Mouse (Mus musculus) lung, embryonic 16.5 days (tissue): Measurements from ENCODE around the gene Pabpc6. TPM values are rescaled to one million over a fixed set of nuclear protein-coding genes. Genes with fewer than 3 reads are reported as not detected.

Experiments
- ATAC-seq: fragments of 200-750 bp; cut with Nextera tagmentation; 2 replicates; pipeline ENCODE4 v1.8.0; 2017; ENCODE audit warnings: low read depth, mild to moderate bottlenecking, moderate library complexity
- H3K27ac ChIP-seq: fragments of 300-500 bp; sonication (generic); 2 replicates; pipeline ENCODE4 v1.5.1; 2014; ENCODE audit warnings: mild to moderate bottlenecking, control low read depth, low read length
- H3K27me3 ChIP-seq: fragments of 300-500 bp; sonication (generic); 2 replicates; pipeline ENCODE4 v1.6.1; 2014; ENCODE audit warnings: low read depth, low read length, mixed read lengths; ENCODE audit not compliant: control insufficient read depth, insufficient read depth
- H3K36me3 ChIP-seq: fragments of 300-500 bp; sonication (generic); 2 replicates; pipeline ENCODE4 v1.6.1; 2014; ENCODE audit warnings: low read length; ENCODE audit not compliant: control insufficient read depth, insufficient read depth
- H3K4me1 ChIP-seq: fragments of 300-500 bp; sonication (generic); replicated peaks from 2 replicates; pipeline ENCODE4 v1.6.1; 2014; ENCODE audit warnings: low read length, mixed read lengths; ENCODE audit not compliant: control insufficient read depth, insufficient read depth
- H3K4me2 ChIP-seq: fragments of 300-500 bp; sonication (generic); 2 replicates; pipeline ENCODE4 v1.6.1; 2014; ENCODE audit warnings: low read depth, low read length, control low read depth
- H3K4me3 ChIP-seq: fragments of 300-500 bp; sonication (generic); 2 replicates; pipeline ENCODE4 v1.5.1; 2014; ENCODE audit warnings: mild to moderate bottlenecking, low read length, control low read depth
- H3K9ac ChIP-seq: fragments of 300-500 bp; sonication (generic); 2 replicates; pipeline ENCODE4 v1.6.1; 2014; ENCODE audit warnings: low read length, control low read depth
- H3K9me3 ChIP-seq: fragments of 300-500 bp; sonication (generic); 2 replicates; pipeline ENCODE4 v1.6.1; 2016; ENCODE audit warnings: low read length; ENCODE audit not compliant: control insufficient read depth
- WGBS: fragments of 180-500 bp; shearing (Covaris S2); extraction: QIAGEN DNeasy Blood & Tissue Kit; methylation state at CpG from one replicate; pipeline ENCODE4 v1.1.7; 2014; 5-methylcytosine and 5-hydroxymethylcytosine counted together
- polyA plus RNA-seq: library from polyadenylated mRNA; unstranded; fragments of >200 nt; fragmentation: Nextera tagmentation; extraction: Ambion mirVana; gene quantifications from 2 replicates; pipeline ENCODE4 v1.2.1, GENCODE M21; 2015

The Pabpc6 gene
- polyA plus RNA-seq, 1 experiment from 2014 or later: not detected

GRCm38 (mm10) chr17:9667955-9668354, 1.6 kb downstream of the Pabpc6 start:
- ATAC-seq: no peak
- Histone ChIP-seq H3K9me3 (no peaks in the 10 kb centered on the region), H3K27me3 (no peaks in the 10 kb centered on the region), H3K9ac (no peak overlapping the region), H3K27ac (no peak overlapping the region), H3K4me3 (no peak overlapping the region), H3K36me3 (no peaks in the 10 kb centered on the region), H3K4me1 (no peaks in the 10 kb centered on the region), H3K4me2 (no peak overlapping the region)
- 91% methylated on average over 9 of the region's 9 CpGs for WGBS

DNA sequence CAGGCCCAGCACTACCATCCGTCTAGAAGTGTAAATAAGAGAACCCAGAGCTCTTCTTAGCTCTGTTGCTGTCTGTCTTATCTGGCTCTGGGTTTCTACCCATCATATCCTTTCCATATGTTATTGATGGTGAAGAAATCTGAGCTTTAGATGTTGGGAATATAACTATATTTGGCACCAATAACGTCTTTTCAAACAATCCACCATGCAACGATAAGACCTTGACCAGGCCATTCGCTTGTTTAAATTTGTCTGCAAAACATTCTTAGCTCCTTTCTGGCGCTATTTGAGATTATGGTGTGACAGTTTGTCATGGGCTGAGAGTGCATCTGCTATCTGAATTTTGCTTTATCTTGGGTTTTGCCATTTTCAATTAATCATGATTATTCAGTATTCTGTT, 10.9 kb downstream of the Pabpc6 start:
- no peaks in the 10 kb centered on the region for H3K4me1 ChIP-seq
- no peak overlapping the region for H3K27ac ChIP-seq
- H3K27me3 ChIP-seq: no peaks in the 10 kb centered on the region
- WGBS: 52% methylated on average over 5 of the region's 5 CpGs
- H3K9me3 ChIP-seq: no peaks in the 10 kb centered on the region
- ATAC-seq: no peak
- H3K4me2 ChIP-seq: no peak overlapping the region
- no peak overlapping the region for H3K9ac ChIP-seq
- no peak overlapping the region for H3K4me3 ChIP-seq
- no peaks in the 10 kb centered on the region for H3K36me3 ChIP-seq

GRCm38 (mm10) chr17:9654155-9654554, 15.4 kb downstream of the Pabpc6 start:
- Histone ChIP-seq H3K36me3 (no peaks in the 10 kb centered on the region), H3K9me3 (no peaks in the 10 kb centered on the region), H3K4me2 (no peak overlapping the region), H3K4me1 (no peaks in the 10 kb centered on the region), H3K4me3 (no peak overlapping the region), H3K9ac (no peak overlapping the region), H3K27me3 (no peaks in the 10 kb centered on the region), H3K27ac (no peak overlapping the region)
- WGBS: 78% methylated on average over 3 of the region's 3 CpGs
- no peak for ATAC-seq

DNA sequence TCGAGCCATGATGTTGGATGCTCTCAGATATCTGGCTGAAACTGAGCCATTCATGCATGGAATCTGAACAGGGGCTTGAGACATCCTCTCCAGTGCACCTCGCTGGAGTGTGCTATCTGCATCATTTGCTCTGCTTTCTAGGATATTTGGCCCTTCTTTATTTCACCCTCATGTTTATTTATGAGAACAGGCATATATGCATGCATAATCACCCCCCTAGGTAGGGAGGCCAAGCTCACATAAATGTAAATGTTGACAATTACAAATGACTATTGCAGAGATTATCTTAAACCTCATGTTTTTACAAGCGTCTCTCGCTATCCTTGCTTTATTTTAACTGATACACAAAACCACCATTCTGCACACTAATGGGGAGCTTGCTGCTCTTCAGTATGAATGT, 21.9 kb downstream of the Pabpc6 start:
- H3K9me3 ChIP-seq: no peaks in the 10 kb centered on the region
- no peak for ATAC-seq
- 54% methylated on average over 4 of the region's 4 CpGs for WGBS
- no peak overlapping the region for H3K27ac ChIP-seq
- H3K4me1 ChIP-seq: no peaks in the 10 kb centered on the region
- H3K9ac ChIP-seq: no peak overlapping the region
- no peaks in the 10 kb centered on the region for H3K36me3 ChIP-seq
- H3K4me2 ChIP-seq: no peak overlapping the region
- H3K4me3 ChIP-seq: no peak overlapping the region
- H3K27me3 ChIP-seq: no peaks in the 10 kb centered on the region

GRCm38 (mm10) chr17:9643657-9644180, 25.8 kb downstream of the Pabpc6 start:
- Histone ChIP-seq H3K27me3 (no peaks in the 10 kb centered on the region), H3K4me3 (no peak overlapping the region), H3K27ac (no peak overlapping the region), H3K4me2 (no peak overlapping the region), H3K36me3 (no peaks in the 10 kb centered on the region), H3K9ac (no peak overlapping the region), H3K9me3 (no peaks in the 10 kb centered on the region), H3K4me1 (no peaks in the 10 kb centered on the region)
- ATAC-seq: no peak
- 69% methylated on average over 7 of the region's 7 CpGs for WGBS

- Histone ChIP-seq H3K36me3 (no peaks in the 10 kb centered on the region), H3K4me3 (no peak overlapping the region), H3K9ac (no peak overlapping the region), H3K4me2 (no peak overlapping the region), H3K4me1 (no peaks in the 10 kb centered on the region), H3K9me3 (no peaks in the 10 kb centered on the region), H3K27ac (no peak overlapping the region), H3K27me3 (no peaks in the 10 kb centered on the region)
- 86% methylated on average over 4 of the region's 4 CpGs for WGBS
- no peak for ATAC-seq
Measured at GRCm38 (mm10) chr17:9637011-9637410, 32.5 kb downstream of the Pabpc6 start.

GRCm38 (mm10) chr17:9632579-9633252, 36.8 kb downstream of the Pabpc6 start:
- Histone ChIP-seq H3K9ac (no peak overlapping the region), H3K27ac (no peak overlapping the region), H3K4me2 (no peak overlapping the region), H3K4me3 (no peak overlapping the region), H3K36me3 (no peaks in the 10 kb centered on the region), H3K9me3 (no peaks in the 10 kb centered on the region), H3K27me3 (no peaks in the 10 kb centered on the region), H3K4me1 (no peaks in the 10 kb centered on the region)
- no peak for ATAC-seq
- WGBS: 63% methylated on average over 16 of the region's 16 CpGs

DNA sequence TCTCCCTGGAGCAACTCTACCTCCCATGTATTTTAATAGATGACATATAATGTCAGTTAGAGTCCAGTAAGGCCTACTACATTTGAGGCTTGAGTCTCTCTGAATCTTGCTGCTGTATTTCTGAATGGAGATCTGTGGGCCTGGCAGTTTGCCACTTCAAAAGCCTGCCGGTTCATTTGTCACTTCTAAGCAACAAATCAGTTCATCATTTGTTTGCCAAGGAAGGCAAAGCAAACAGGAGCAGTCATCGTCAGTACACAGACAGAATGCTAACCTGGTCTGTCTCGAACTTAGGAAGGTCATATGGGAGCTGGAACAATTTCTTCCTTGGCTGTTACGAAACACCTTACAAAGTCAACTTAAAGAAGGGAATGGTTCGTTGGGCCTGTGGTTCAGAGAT, 37.4 kb downstream of the Pabpc6 start:
- Histone ChIP-seq H3K27ac (no peak overlapping the region), H3K9me3 (no peaks in the 10 kb centered on the region), H3K4me3 (no peak overlapping the region), H3K4me2 (no peak overlapping the region), H3K36me3 (no peaks in the 10 kb centered on the region), H3K4me1 (no peaks in the 10 kb centered on the region), H3K9ac (no peak overlapping the region), H3K27me3 (no peaks in the 10 kb centered on the region)
- WGBS: 38% methylated on average over 5 of the region's 5 CpGs
- no peak for ATAC-seq

DNA sequence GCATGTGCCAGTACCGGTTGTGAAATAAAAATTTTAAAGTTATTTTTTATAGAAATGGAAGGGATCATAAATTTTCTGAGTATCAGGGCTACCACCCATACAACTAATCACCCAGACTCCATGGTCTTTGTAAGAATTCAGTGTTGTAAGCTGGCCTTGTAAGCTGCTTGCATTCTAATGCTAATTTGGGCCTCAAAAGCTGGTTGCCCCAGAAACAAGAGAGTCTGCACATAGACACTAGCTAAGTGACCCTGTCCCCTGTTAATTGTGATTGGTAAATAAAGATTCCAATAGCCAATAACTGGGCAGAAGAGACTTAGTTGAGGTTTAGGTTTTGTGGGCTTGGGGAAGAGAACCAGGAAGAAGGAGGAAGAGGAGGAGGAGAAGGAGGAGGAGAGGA, 38.4 kb downstream of the Pabpc6 start:
- Histone ChIP-seq H3K4me1 (no peaks in the 10 kb centered on the region), H3K27me3 (no peaks in the 10 kb centered on the region), H3K9ac (no peak overlapping the region), H3K4me3 (no peak overlapping the region), H3K4me2 (no peak overlapping the region), H3K27ac (no peak overlapping the region), H3K9me3 (no peaks in the 10 kb centered on the region), H3K36me3 (no peaks in the 10 kb centered on the region)
- no peak for ATAC-seq
- WGBS: 90% methylated on average over 1 of the region's 1 CpGs

DNA sequence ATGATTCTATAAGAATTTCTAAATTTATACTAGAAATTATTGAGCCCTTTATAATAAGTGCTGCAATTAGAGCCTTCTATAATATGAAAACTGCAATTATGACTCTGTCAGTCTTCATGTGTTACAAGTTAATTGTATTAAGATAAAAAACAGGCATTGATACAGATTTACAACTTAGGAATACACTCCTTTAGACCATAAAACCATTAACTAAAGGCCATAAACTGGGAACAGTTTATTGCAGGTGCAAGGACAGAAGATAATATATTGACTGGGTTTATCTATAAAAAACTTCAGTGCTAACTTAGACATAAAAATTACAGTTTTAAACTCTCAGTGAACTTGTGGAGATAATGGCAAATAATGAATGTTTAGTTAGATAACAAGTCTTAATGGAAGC, 42.5 kb downstream of the Pabpc6 start:
- H3K27me3 ChIP-seq: no peaks in the 10 kb centered on the region
- no peaks in the 10 kb centered on the region for H3K4me1 ChIP-seq
- no peak overlapping the region for H3K9ac ChIP-seq
- no peak overlapping the region for H3K4me2 ChIP-seq
- H3K27ac ChIP-seq: no peak overlapping the region
- H3K36me3 ChIP-seq: no peaks in the 10 kb centered on the region
- H3K9me3 ChIP-seq: no peaks in the 10 kb centered on the region
- no peak for ATAC-seq
- H3K4me3 ChIP-seq: no peak overlapping the region
